Mouse (Mus musculus) hindbrain, postnatal 0 days (tissue): ENCODE measurements around the gene Ass1. TPM values are rescaled to one million over a fixed set of nuclear protein-coding genes. Genes with fewer than 3 reads are reported as not detected.

Experiments
- ATAC-seq: fragments of 200-750 bp; cut with Nextera tagmentation; 2 replicates; pipeline ENCODE4 v1.8.0; 2017; ENCODE audit warnings: mild to moderate bottlenecking, moderate TSS enrichment, moderate library complexity
- DNase-seq: peaks from one replicate; pipeline ENCODE4 v3.0.0-alpha.2; 2015; ENCODE audit warnings: low spot score
- H3K27ac ChIP-seq: fragments of 300-500 bp; sonication (generic); 2 replicates; pipeline ENCODE4 v1.5.1; 2014; ENCODE audit warnings: mild to moderate bottlenecking
- H3K27me3 ChIP-seq: fragments of 300-500 bp; sonication (generic); 2 replicates; pipeline ENCODE4 v1.6.1; 2014; ENCODE audit warnings: low read length, mixed read lengths; ENCODE audit not compliant: insufficient read depth
- H3K36me3 ChIP-seq: fragments of 300-500 bp; sonication (generic); 2 replicates; pipeline ENCODE4 v1.6.1; 2014; ENCODE audit warnings: low read length, mixed read lengths; ENCODE audit not compliant: insufficient read depth
- H3K4me1 ChIP-seq: fragments of 300-500 bp; sonication (generic); 2 replicates; pipeline ENCODE4 v1.6.1; 2014; ENCODE audit warnings: antibody characterized with exemption, low read length, mixed read lengths; ENCODE audit not compliant: insufficient read depth
- H3K4me2 ChIP-seq: fragments of 300-500 bp; sonication (generic); 2 replicates; pipeline ENCODE4 v1.6.1; 2014; ENCODE audit warnings: low read depth, mild to moderate bottlenecking, low read length, moderate library complexity, mixed read lengths
- H3K4me3 ChIP-seq: fragments of 300-500 bp; sonication (generic); 2 replicates; pipeline ENCODE4 v1.5.1; 2014; ENCODE audit warnings: low read length
- H3K9ac ChIP-seq: fragments of 300-500 bp; sonication (generic); replicated peaks from 2 replicates; pipeline ENCODE4 v1.6.1; 2014; ENCODE audit warnings: mild to moderate bottlenecking, low read length, moderate library complexity, mixed read lengths
- H3K9me3 ChIP-seq: fragments of 300-500 bp; sonication (generic); 2 replicates; pipeline ENCODE4 v1.6.1; 2016; ENCODE audit warnings: low read length, mixed read lengths
- CTCF ChIP-seq: IDR thresholded peaks from 2 replicates; pipeline ENCODE4 v1.5.1; 2016; ENCODE audit warnings: antibody characterized with exemption, control low read depth, low read depth
- WGBS: fragments of 180-500 bp; shearing (Covaris S2); extraction: QIAGEN DNeasy Blood & Tissue Kit; methylation state at CpG from one replicate; pipeline ENCODE4 v1.1.7; 2014; 5-methylcytosine and 5-hydroxymethylcytosine counted together
- polyA plus RNA-seq: library from polyadenylated mRNA; unstranded; fragments of >200 nt; fragmentation: Nextera tagmentation; extraction: Ambion mirVana; gene quantifications from 2 replicates; pipeline ENCODE4 v1.2.1, GENCODE M21; 2015
- total RNA-seq: library from RNA; depleted of rRNA; stranded (reverse); fragments of >200 nt; gene quantifications from 2 replicates; pipeline ENCODE4 v1.2.3, GENCODE M21; 2014

Ass1 gene
- total and polyA plus RNA-seq, 2 experiments from 2014 or later: 29.0 to 33.3 TPM

DNA sequence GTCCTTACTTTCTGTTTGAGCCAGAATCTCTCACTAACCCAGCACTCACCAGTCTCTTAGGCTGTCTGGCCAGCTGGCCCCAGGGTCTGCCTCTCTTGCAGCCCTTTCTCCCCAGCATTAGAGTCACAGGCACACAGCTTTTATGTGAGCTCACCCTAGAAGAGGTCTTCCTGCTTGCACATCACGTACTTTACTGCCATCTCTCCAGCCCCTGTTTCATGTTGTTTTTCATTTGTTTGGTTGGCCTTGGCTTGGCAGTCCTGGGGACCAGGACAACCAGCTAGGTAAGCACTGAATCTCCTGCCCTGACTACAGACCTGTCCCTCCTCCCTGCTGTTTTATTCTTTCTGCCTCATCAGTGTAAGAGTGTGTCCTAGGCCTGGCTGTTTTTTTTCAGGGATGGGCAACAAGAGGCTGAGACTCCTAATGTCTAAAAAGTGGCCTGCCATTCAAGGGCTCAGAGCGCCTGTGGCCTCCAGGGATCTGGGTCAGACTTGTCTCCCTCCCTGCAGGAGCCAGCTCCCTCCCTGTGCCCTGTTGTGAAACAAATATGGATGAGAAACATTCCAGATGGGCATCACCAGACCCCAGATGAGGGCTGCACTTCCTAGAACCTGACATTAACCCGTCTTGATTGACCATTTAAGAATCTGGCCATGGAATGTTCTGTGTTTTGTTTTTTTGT, 21.1 kb upstream of the Ass1 start:
- no peaks in the 10 kb centered on the region for H3K9me3 ChIP-seq
- H3K36me3 ChIP-seq: no peaks in the 10 kb centered on the region
- 0 out of 2 replicates have a peak, but pooled peaks cover 9% of the 10 kb centered on the region for H3K4me1 ChIP-seq
- no peak for TF ChIP-seq CTCF
- H3K27ac ChIP-seq: peak overlapping the region; percentile 72
- peak; percentile 45 for ATAC-seq
- no peak for DNase-seq
- H3K4me2 ChIP-seq: no peak overlapping the region
- 0 out of 2 replicates have a peak, but pooled peaks cover 4% of the 10 kb centered on the region for H3K27me3 ChIP-seq
- H3K4me3 ChIP-seq: no peak overlapping the region
- no peak overlapping the region for H3K9ac ChIP-seq
- WGBS: 21% methylated on average over 3 of the region's 3 CpGs

DNA sequence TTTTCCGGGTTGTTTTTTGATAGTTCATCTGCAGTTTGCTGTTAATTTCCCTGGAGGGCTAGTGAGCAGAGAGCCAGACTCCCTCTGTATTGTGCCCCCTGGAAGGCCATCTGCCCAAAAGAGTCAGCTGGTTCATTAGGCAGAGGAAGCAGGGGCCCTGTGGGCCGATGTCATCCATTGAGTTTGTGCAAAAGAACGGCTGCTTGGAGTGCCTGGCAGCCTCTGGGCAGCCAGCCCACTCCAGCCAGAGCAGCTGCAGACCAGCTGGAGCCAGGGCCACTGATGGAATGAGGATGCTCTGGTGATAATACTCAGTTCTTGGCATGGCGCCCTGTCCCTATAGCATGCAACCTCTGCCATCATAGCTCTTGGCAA, 20.6 kb upstream of the Ass1 start:
- peak overlapping the region; percentile 72 for H3K27ac ChIP-seq
- 11% methylated on average over 4 of the region's 4 CpGs for WGBS
- H3K9me3 ChIP-seq: no peaks in the 10 kb centered on the region
- H3K36me3 ChIP-seq: no peaks in the 10 kb centered on the region
- no peak overlapping the region for H3K9ac ChIP-seq
- ATAC-seq: peak; percentile 94
- H3K4me3 ChIP-seq: no peak overlapping the region
- DNase-seq: peak; percentile 90
- H3K4me1 ChIP-seq: 0 out of 2 replicates have a peak, but pooled peaks cover 9% of the 10 kb centered on the region
- H3K27me3 ChIP-seq: 0 out of 2 replicates have a peak, but pooled peaks cover 4% of the 10 kb centered on the region
- TF ChIP-seq CTCF: no peak; the same call in 1 of the 2 replicates
- H3K4me2 ChIP-seq: no peak overlapping the region

DNA sequence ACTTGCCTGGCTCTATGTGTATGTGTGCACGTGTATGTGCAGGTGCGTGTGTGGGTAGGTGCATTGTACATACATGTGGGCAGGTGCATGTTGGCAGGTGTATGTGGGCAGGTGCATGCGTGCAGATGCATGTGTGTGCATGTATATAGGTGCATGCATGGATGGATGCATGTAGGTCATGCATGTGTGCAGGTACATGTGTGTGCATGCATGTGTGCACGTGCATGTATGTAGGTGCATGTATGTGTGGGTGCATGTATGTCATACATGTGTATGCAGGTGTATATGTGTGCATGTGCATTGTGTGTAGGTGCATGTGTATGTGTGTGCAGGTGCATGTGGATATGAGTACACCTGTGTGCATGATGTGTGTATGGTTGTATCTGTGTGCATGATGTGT, 20.1 kb upstream of the Ass1 start:
- Histone ChIP-seq H3K4me1 (0 out of 2 replicates have a peak, but pooled peaks cover 9% of the 10 kb centered on the region), H3K9me3 (no peaks in the 10 kb centered on the region), H3K27ac (no peak overlapping the region), H3K36me3 (no peaks in the 10 kb centered on the region), H3K27me3 (0 out of 2 replicates have a peak, but pooled peaks cover 4% of the 10 kb centered on the region), H3K9ac (no peak overlapping the region), H3K4me3 (no peak overlapping the region), H3K4me2 (no peak overlapping the region)
- WGBS: 87% methylated on average over 4 of the region's 4 CpGs
- ATAC-seq (no peak), DNase-seq (no peak)
- no peak for TF ChIP-seq CTCF

DNA sequence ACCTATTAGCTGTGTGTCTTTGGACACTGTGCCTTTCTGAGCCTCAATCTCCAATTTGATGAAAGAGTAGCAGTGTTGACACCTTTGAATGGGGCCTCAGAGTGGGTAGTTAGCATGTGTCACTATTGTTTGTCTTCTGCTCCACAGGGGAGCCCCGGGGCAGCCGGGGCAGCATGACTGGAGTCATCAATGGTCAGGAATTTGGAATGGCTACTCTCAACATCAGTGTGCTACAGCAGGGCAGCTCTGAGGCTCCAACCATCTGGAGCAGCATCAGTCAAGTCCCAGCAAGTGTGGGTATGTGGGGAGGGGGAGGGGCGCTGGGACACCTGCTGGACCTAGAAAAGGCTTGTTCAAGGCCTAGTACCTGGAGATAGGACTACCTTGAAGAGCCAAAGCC, 19.3 kb upstream of the Ass1 start:
- ATAC-seq: no peak
- TF ChIP-seq CTCF: no peak
- Histone ChIP-seq H3K4me1 (0 out of 2 replicates have a peak, but pooled peaks cover 9% of the 10 kb centered on the region), H3K27me3 (0 out of 2 replicates have a peak, but pooled peaks cover 4% of the 10 kb centered on the region), H3K9me3 (no peaks in the 10 kb centered on the region), H3K27ac (no peak overlapping the region), H3K9ac (no peak overlapping the region), H3K4me3 (no peak overlapping the region), H3K36me3 (no peaks in the 10 kb centered on the region), H3K4me2 (no peak overlapping the region)
- DNase-seq: no peak
- 34% methylated on average over 3 of the region's 3 CpGs for WGBS

DNA sequence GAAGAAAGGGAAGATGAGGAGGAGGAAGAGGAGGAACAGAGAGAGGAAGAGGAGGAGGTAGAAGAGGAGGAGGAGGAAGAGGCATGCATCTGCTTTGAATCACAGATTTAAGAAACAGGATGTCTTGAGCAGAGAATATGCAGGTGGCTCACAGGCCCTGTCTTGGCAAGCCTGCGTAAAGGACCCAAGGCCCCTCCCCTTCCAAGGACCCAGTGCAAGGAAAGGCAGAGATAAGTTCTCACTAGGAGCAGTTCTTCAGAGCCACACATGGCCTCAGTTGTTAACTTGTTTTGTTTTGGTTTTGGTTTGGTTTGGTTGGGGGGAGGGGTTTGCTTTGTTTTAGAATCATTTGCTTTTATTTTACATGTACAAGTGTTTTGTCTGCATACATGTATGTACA, 18.5 kb upstream of the Ass1 start:
- no peaks in the 10 kb centered on the region for H3K9me3 ChIP-seq
- TF ChIP-seq CTCF: no peak
- H3K4me2 ChIP-seq: no peak overlapping the region
- H3K27ac ChIP-seq: no peak overlapping the region
- 75% methylated on average over 1 of the region's 1 CpGs for WGBS
- ATAC-seq: no peak
- no peak for DNase-seq
- H3K36me3 ChIP-seq: no peaks in the 10 kb centered on the region
- 0 out of 2 replicates have a peak, but pooled peaks cover 4% of the 10 kb centered on the region for H3K27me3 ChIP-seq
- H3K9ac ChIP-seq: no peak overlapping the region
- no peak overlapping the region for H3K4me3 ChIP-seq
- H3K4me1 ChIP-seq: 0 out of 2 replicates have a peak, but pooled peaks cover 9% of the 10 kb centered on the region

DNA sequence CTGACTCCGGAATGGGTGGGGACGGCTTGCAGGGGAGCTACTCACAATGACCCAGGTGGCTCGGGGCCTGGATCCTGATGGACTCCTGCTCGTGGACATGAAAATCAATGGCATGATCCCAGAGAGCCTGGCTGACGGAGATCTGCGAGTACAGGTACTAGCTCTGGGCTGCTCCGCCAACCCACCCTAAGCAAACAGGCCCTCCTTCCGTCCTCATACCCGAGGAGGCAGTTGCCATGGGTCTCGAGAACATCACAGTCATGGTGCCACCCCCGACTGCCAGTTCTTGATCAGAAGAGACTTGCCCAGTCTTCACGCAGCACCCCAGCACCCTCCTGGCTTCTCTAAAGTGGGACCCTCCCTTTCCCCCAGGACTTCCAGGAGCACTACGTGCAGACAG, 17.0 kb upstream of the Ass1 start:
- H3K36me3 ChIP-seq: no peaks in the 10 kb centered on the region
- no peaks in the 10 kb centered on the region for H3K9me3 ChIP-seq
- 0 out of 2 replicates have a peak, but pooled peaks cover 4% of the 10 kb centered on the region for H3K27me3 ChIP-seq
- DNase-seq: no peak
- H3K4me1 ChIP-seq: 0 out of 2 replicates have a peak, but pooled peaks cover 9% of the 10 kb centered on the region
- 81% methylated on average over 13 of the region's 13 CpGs for WGBS
- ATAC-seq: no peak
- H3K9ac ChIP-seq: no peak overlapping the region
- no peak overlapping the region for H3K27ac ChIP-seq
- no peak overlapping the region for H3K4me2 ChIP-seq
- no peak for TF ChIP-seq CTCF
- no peak overlapping the region for H3K4me3 ChIP-seq

DNA sequence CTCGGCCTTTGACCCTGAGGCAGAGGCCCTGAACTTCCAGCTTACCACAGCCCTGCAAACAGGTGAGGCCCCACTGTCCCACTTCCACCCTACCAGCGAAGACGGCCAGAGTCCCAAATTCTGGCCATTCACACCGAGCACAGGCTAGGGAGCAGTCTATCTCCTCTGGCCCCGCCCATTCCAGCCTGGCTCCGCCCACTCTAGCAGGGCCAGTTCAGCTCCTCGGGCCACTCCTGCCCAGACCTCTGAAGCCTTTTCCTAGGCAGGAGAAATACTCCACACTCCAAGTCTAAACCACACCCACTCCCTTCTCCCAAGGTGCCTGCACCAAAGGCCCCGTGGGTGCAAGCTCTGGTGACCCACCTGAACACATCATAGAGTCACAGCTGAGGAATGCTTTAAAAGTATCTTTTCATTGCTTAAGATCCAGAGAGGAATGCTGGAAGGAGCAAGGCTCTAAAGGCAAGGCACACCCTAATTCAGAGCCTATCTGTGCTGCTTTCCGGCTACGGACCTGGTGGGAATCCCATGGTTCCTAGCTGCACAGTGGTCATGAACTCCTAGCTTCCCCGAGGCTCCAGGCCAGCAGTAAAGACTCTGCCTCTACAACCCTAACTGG, 16.3 kb upstream of the Ass1 start:
- no peak for TF ChIP-seq CTCF

More for the DNA sequence above, 16.3 kb upstream of the Ass1 start:
- Histone ChIP-seq H3K4me2 (no peak overlapping the region), H3K9ac (no peak overlapping the region), H3K27me3 (peaks cover 8% of the 10 kb centered on the region), H3K4me1 (0 out of 2 replicates have a peak, but pooled peaks cover 9% of the 10 kb centered on the region), H3K9me3 (no peaks in the 10 kb centered on the region), H3K4me3 (no peak overlapping the region), H3K27ac (no peak overlapping the region; the same call in 1 of the 2 replicates), H3K36me3 (no peaks in the 10 kb centered on the region)
- ATAC-seq (no peak), DNase-seq (no peak)
- 39% methylated on average over 11 of the region's 11 CpGs for WGBS
